Mouse (Mus musculus): Measurements from ENCODE around the gene Adamtsl4.

DNA sequence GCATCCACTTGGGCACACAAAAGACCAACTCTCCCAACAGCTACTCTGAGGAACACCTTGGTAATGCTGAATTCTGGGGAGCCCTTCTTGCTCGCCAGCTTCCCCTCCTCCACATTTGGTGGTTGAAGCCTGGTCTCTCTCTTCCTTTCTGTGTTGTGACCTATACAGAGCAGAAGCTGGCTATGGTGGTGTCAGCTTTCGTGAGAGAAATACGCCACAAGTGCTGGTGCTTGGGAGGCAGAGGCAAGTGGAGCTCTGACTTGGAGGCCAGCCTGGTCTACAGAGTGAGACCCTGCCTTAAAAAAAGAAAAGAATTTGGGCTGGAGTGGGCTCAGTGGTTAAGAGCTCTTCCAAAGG is 18.4 kb downstream of the Adamtsl4 start:
- TF ChIP-seq CTCF (IDR thresholded peaks at IDR 0.05; ENCODE audit: borderline replicate concordance, insufficient read depth, low read length) = no peak
- no peak for TF ChIP-seq POLR2A (IDR thresholded peaks at IDR 0.05; ENCODE audit: low read depth, low read length)

Measured in embryonic fibroblast, embryonic 13.5 days (primary cell).